Mouse (Mus musculus) kidney, postnatal 36 days (tissue): Measurements from ENCODE around the gene Ube2e3.

Source experiments
- DNase-seq, 2 experiments: peaks; one replicate each; pipeline ENCODE4 v3.0.0; 2021 to 2022; ENCODE audit warnings: mixed read lengths in 2 of 2

Ube2e3 gene

DNA sequence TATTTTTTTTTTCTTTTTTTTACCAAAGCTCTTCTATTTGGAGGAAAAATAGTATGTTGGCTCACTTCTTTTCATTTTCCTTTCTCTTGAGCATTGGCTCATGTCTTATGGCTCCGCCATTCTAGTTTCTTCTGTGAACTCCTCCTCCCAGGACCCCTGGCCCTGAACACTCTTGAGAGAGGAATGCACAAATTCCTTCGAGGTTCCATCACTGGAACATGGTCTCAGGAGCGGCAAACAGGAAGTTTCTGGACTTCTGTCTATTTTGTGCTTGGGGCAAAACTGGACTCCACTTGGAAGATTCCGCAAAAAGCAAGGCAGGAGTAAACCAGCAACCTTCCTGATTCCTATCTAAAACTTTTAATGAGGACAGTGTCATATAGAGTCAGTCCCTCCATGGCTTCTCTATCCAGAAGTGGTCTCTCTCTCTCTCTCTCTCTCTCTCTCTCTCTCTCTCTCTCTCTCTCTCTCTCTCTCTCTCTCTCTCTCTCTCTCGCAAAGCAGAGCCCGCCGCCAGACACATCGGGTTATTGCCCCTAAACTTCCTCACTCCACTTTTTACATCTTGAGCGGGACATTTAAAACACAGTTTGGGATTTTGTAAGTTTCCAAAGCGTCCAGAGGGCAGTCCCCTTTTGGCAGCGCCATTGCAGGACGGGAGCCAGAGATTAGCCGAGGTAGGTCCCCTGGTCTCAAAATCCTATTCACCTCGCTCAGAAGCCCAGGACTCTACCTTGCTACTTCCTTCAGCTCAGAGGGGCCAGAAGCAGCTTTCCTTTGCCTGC is at the start of gene Ube2e3:
Ube2e3 (plus strand) TSS at position 399 of the 785 bp plus-strand sequence.
- peak in 1 of 2 experiments; percentile 9 for DNase-seq

DNA sequence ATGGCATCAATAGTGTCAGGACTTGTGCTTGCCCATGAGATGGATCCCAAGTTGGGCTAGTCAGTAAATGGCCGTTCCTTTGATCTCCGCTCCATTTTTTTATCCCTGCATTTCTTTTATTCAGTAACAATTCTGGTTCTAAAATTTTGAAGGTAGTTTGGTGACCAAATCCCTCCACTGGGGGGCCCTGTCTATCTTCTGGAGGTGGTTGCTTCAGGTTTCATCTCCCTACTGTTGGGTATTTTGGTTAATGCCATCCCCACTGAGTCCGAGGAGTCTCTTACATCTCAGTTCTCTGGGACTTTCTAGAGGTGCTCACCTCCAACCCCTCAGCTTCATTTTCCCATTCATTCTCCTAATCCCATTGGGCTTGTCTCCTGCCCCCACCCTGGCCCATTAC is 38.0 kb upstream of the Ube2e3 start:
- no peak for DNase-seq

DNA sequence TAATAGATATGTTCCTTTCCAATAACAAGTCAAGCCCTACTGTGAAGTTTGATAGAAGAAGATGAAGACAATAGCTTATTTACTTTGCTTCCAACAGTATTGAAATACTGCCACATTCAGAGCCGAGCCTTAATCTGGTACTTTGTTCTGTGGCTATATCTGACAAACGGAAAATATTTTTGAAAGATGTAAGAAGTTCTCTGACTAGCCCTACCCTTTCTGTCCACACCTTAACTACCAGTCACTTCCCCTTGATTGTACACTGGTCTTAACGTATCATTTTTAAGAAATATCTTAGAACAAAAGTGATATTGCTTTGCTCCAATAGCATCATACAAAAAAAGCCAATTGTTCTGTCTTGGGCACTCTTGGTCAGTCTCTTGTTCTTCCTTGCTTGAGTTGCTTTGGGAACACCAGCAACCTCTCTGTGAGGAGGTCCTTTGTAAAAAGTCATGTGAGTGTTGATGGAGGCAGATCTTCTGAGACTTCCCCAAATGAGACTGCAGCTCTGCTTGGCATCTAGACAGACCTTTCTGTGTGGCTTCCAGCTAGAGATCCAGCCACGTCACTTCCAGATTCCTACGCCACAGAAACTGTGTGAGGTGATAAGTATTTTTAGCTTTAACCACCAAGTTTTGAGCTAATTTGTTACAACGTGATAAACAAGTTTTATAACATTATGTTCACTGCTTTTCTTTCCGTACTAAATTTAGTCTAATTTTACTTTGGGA is 26.3 kb upstream of the Ube2e3 start:
- no peak for DNase-seq

DNA sequence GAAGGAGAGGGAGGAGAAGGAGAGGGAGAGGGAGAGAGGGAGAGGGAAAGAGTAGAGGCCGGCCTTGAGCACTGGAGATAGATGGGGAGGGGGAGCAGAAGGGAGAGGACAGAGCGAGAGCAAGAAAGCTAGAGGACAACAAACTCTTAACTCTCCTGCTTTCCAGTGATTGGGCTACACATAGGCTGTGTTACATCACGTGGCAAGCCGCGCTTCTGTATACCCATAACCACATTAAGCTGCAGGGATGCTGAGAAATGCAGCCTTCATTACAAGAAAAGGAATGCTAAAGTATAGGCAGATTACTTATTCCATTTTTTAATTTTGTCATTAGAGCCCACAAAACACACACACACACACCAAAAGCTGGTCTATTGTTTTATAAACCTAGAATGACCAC is 23.6 kb upstream of the Ube2e3 start:
- no peak for DNase-seq

DNA sequence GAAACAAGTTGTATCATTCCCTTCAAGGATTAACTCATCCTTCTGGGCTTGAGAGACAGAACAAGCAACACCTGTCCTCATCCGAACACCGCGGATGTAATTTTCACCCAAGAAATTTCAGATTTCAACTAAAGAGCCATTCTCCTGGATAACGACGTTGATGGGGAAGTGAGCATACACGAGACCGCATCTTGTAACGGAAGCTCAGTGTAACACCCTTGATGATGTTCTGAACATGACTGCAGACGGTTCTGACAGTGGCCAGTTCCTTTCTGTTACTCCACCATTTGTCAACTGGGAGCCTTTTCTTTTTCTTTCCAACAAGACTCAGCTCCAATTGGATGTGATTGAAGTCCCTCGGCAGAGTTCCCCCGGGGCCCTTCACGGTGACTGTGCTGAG is 22.6 kb upstream of the Ube2e3 start:
- DNase-seq, result no peak

DNA sequence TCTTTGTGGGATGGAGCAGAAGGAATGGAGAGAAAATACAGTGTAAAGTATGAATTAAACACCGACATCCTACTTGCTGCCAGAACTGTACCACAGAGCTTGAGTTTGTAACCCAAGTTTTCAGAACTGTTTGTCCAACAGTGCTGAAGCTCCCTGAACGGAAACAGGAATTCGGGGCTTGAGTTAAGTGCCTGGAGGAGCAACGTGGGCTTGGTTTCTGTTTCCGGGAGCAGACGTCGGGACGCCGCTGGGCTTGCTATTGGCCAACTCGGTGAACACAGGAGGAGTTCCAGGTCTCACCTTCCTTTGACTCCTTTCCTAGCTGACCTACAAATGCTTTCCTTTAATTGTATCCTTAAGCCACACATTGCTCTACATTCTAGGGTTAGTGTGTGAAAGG is 22.2 kb upstream of the Ube2e3 start:
- DNase-seq, result no peak

DNA sequence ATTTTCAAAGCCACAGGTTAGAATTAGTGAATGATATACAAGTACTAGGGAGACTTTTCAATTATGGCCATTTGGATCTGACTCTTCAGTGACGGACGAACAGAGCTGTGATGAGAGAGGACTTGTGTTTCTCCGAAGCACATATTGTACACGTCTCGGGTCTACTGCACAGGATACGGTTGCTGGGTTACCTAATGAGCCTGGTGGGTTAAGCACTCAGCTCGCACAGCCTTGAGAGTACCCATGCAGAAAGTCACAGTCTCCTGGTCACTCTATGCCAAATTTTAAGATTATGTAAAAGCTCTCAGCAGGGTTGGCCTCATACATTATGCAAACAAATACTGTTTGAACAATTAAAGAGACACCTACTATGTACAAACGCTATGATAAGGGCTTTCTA is 13.6 kb upstream of the Ube2e3 start:
- DNase-seq, result no peak

DNA sequence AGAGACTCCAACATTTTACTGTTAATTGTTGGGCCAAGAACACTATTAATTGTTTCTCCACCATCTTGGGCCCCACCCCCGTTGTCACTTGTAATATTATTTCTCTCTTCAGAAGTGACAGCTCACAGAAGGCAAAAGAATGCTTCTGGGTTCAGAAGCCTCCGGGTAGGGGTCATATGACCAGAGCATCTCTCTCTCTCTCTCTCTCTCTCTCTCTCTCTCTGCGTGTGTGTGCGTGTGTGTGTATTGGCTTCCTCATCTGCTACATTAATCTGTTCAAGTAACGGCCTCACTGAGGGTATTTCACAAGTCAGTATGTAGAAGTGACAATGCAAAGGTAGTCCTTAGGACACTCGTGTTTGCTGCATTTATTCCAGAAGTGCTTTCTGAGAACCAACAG is 9.3 kb upstream of the Ube2e3 start:
- no peak for DNase-seq

DNA sequence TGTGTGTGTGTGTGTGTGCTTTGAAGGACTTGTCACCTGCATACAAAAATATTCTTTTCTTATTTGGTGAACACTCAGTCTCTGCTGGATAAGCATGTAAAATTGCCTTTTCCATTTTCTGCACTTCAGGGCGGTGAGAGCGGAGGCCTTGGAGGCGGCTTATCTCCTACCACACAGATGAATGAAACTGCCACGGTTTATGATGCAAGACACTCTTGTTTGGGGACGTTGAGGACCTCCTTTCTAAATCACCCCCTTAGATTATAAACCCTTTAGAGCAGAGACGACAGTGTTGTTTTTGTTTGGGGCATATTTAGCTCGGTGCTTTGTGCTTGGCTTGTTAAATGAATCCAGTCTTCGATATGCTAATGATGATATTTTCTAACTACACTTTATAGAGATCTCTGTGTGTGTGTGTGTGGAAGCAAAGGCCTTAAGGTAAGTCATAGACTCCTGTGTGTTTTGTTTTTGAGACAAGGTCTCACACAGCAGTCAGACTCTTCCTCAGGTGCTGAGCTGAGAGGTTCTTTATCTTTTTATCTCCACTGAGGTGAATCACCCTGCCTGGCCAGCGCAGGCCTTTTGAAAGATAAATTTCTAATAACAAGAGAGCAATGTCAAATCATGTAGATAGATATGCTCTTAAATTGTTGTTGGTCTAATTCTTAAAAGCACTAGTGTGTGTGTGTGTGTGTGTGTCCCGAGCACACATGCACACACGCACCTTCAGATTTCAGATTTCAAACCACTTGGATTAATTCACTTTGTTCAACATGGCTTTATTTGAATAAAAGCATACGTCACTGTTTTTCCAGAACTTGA is 8.4 kb upstream of the Ube2e3 start:
- no peak for DNase-seq

DNA sequence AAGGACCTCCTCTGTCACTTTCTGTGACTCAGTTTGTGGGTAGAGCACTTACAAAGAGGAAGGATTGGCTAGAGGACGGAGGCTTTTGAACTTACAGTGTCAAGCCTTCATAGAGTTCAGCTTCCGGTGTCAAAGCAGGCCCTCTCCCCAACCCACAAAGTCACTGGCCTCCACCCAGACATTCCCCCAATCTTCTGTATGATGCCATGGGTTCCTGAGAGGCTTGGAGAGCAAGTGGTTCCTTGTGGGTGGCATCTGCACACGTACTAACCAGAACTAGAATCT is 7.9 kb upstream of the Ube2e3 start:
- DNase-seq, result no peak

DNA sequence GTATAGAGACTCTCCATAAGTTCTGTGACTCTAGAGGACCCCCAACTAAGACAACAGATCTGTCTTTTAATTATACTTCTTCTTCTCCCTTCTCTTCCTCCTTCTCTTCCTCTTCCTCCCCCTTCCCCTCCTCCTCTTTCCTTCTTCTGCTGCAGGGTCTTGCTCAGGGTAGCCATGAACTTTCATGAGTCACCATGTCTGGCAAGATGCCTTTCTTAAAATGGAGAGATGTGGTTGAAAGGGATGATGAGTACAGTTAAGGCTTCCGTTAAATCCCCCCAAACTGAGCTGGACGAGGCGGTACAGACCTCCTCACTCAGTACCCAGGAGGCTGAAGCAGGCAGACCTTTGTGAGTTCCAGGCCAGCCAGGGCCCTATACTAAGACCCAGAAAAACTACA is 3.8 kb upstream of the Ube2e3 start:
- no peak for DNase-seq

DNA sequence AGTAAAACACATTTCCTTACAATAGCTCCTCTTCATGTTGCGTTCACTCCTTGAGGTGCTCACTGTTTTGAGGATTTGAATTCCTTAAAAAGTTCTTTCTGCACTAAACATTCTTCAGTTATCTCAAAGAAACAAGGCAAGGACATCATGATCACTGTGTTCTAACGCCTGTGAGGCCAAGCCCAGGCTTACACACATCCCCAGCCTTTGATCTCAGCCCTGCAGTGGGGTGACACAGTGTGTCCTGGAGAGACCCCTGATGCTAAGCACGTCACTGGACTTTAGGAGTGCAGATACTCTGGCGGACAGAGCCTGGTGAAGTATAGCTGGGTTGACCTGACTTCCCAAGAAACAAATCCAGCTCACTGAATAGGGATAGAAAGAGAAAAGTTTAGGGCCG is 3.1 kb upstream of the Ube2e3 start:
- no peak for DNase-seq

DNA sequence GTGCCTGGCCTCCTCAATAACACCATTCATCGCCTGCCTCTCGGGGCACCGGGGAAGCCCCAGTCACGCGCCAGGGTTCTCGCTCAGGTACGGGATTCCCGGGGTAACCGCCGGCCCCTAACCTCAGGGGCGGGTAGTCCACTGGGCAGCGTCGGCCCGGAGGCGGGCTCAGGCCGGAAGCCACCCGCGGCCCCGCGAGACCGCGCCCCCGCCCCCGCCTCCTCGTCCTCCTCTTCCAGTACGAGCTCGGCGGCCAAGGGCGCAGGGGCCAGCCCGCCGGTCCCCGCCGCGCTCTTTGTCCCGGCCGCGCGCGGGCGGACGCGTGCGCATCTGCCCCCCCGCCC is 559 bp downstream of the Ube2e3 start:
- peak; percentile 79 to 93 for DNase-seq

DNA sequence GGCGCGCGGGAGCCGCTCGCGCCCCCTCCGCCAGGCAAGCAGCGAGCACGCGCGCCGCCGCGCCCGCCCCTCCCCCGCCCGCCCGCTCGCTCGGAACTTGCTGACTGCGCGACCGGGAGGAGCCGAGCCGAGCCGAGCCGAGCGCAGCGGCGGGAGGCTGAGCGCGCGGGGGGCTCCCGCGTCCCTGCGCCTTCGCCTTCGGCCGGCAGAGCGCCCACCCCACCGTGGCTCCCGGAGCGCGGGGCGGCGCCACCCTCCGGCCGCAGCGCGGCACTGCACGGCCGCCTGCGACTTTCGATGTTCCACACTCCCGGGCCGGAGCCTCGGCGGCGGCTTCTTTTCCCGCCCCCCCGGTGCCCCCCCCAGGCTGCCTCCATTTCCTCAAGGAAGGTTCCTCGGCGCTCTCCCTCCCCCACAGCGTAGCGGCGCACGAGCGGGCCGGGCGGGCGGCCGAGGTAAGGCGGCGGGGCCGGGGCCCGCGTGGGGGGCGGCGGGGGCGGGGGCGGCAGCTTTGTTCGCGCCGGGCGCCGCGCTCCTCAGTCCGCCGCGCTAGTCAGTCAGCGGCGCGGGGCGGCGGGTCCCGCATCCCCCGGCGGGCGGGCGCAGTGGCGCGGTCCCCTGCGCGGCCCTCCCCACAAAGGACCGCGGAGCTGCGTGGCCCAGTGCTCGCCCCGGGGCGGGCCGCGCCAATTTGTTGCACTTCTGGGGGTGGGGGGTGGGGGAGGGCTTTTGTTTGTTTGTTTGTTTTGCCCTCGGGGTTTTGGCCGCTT is 1.2 kb downstream of the Ube2e3 start:
- DNase-seq, result peak; percentile 70 to 85

DNA sequence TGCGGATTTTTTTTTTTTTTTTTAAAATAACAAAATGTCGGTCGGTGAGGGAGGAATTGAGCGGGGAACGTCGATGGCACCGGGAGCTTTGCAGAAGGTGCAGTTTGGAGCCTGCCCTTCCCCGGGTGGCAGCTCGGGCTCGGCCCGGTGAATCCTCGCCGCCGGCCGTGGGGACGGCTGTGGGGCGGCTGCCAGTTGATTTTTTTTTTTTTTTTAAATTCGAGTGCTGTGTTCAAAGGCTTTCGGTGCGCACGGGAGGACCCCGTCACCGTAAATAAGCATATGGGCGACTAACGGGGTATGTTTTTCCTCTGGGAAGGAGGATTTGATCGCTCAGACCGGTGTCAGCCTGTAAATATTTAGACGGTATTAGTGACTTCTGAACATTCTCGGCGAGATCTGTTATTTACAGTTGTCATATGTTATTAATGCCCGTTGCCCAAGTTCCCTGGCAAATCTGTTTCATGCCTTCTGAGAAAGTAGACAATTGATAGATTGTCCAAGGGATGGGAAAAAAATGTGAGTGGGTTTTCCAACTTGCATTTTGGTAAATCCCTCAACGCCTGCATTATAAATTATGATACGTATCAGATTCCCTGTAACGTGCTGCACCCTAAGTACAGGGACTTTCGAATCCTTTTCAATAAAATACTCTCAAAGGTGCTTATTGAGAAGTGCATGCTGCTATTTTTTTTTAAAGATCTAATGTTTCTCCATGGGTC is 2.0 kb downstream of the Ube2e3 start:
- DNase-seq, result peak in 1 of 2 experiments; percentile 55

DNA sequence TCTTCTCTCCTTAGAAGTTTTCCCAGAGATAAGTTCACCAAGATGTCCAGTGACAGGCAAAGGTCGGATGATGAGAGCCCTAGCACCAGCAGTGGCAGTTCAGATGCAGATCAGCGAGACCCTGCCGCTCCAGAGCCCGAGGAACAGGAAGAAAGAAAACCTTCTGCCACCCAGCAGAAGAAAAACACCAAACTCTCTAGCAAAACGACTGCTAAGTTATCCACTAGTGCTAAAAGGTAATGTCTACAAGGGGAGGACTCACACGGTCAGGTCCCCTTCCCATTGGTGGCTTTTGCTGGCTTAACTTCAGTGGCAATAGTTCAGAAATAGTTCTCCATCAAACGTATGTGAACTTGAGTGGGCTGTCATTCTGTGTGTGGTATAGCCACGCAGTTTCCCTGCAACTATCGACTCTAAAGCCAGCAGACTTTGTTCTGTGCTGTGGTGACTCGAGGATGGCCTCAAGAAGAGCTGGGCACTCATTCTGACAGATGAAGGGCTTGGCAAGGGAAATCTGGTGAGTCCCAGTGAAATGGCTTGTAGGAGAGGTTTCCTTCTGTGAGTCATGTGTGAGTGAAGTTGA is 2.6 kb downstream of the Ube2e3 start:
- DNase-seq, result no peak

DNA sequence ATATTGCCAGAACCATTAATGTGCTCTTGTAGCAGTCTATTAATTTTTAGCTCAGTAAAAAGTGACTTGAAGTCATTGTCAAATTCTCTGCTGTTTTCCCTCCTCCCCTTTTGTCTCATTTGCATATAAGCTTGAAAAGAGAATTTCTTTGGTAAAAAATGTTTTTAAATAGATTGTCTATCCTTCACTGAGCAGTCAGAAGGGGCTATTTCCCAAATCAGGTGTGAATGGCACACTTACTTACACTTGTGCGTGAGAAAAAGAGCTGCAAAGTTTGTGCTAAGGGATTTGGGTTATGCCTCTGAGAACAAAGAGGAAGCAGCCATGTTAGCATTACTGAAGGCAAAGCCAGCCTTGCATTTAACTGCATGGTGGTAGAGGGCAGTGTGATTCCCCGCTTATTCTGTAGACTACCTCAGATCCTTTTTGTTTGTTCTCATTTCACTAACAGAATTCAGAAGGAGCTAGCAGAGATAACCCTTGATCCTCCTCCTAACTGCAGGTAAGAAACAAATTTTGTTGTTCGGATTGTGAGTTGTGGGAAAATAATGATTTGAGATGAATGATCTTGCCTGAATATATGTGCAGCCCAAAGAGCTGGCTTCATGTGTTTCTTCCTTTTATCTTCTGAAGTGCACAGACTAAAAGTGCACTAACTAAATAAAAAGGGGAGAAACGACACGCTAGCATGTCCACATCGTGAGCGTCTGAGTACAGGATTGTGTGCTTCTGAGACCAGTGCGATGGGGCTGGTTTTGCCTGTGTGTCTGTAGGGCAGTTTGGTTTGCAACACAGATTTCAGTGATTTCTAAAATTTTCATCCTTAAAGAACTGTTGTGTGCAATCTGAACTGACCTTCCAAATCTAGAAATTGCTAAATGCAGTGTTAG is 4.3 kb downstream of the Ube2e3 start:
- peak in 1 of 2 experiments; percentile 22 for DNase-seq

DNA sequence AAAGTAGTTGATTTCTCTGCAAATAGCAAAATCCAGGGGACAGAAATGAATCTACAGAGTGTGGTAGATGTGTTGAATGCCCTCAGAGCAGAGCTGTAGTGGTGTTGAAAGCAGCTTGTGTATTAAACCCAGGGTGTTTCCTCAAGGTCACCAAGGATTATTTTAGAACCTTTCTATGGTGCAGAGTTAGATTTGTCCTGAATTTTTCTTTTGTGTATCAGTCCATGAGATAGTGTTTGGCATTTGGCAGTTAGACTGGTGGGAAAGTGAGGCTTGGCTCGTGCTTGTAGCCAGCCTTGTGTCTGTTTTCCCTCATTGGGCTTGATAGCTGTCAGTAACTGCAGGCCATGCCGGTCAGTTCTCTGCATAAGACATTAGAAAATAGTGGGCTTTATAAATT is 6.0 kb downstream of the Ube2e3 start:
- DNase-seq, result no peak

DNA sequence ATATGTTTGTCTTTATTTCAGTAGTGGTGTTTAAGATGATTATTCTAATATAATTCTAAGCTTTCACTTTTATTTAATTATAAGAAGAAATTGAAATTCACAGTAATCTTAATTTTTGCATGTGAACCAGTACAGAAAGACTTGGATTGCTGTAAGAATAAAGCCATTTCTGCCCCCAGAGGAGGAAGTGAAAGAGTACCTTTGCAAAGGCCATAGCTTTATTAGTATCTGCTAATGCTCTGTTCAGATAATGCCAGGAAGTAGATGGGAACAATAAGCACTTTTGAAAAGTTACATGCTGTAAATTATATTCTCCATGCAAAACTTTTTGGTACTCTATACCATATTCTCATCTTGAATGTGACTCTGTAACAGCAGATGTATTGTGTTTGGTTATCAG is 8.1 kb downstream of the Ube2e3 start:
- no peak for DNase-seq

DNA sequence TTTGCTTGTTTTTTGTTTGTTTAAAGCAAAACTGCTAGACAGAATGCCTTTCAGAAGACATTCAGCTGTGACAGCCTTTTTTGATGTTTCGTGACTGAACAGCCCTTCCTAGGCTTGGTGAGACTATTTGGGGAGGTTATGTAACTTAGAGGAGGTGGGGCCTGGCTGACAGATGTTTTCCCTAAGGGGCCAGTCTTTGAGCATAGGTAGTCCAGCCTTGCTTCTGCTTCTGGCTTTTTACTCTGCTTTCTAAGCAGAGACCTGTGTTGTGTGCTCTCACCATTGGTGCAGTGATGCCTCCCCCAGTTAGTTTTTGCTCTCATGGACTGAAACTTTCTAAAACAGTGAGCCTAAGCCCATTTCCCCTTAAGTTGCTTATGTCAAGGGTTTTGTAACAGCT is 14.1 kb downstream of the Ube2e3 start:
- no peak for DNase-seq
